Mouse (Mus musculus) left cerebral cortex, postnatal 36 days (tissue): ENCODE results near the gene Map1s. TPM values are rescaled to one million over a fixed set of nuclear protein-coding genes. Genes with fewer than 3 reads are reported as not detected.
A peak's percentile ranks its signal among the peaks of the same experiment; 100 is the strongest.

ENCODE experiments used
- DNase-seq, 2 experiments: peaks; one replicate each; pipeline ENCODE4 v3.0.0; 2021 to 2022; ENCODE audit warnings: low spot score in 2 of 2, mixed read lengths in 1 of 2
- intact Hi-C: fragments of 180-260 bp; cut with DNase I; formaldehyde crosslinking; loops from one replicate; pipeline ENCODE4 v1.15.1; 2025
- microRNA-seq: library from miRNA; unstranded; fragments of <30 nt; microRNA quantifications from one replicate; pipeline ENCODE4 v1.2.0, GENCODE M21; 2022
- total RNA-seq, 2 experiments: library from RNA; stranded (reverse); gene quantifications; 2 replicates each; pipeline ENCODE4 v1.2.3; 2021

Map1s gene
- total RNA-seq, 2 experiments from 2014 or later: 78.7 to 82.1 TPM

DNA sequence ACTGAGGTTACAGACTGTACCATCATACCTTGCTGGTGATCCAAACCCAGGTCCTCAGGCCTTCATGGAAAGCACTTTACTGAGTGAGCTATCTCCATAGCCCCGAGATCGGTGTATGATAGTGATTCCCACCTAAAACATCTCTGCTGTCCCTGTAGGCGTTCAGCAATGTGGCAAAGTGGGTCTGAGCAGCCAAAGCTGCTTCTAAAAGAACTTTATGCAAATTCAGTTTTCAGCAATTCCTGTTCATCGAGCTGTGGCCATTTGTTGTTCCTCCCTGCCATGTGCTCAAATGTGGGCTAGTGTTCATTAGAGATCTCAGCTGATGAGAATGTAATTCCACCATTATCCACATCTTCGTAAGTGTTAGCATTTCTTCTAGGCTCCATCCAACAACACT lies 20.7 kb downstream of the Map1s start:
- intact Hi-C loops: no loop called here
- DNase-seq: no peak

GRCm38 (mm10) chr8:70928096-70928495 lies 22.4 kb downstream of the Map1s start:
- intact Hi-C loops: no loop called here
- no peak for DNase-seq

DNA sequence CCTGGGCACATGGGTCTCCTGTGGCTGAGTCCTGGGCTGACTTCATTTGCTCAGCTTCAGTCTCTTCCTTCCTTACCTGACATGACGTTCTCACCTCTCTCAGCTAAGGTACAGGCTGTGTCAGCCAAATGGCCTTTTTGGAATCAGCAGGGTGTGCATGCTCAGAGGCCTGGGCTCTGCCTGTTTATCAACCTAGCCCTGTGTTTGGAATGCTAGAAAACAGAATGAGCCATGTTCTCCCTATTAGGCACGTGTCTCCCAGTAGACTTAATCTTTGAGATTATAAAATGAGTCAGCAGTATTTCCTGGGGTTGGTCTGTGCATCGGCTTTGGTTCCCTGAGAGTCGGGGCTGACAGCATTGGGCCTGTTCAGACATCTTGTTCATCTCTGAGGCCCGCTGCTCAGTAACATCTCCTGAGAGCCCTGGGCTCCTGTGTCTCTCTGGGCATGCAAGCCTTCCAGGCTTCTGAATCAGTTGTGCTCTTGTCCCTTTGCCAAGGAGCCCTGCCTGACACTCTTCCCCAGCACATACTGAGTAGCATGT lies 23.1 kb downstream of the Map1s start:
- DNase-seq: no peak
- intact Hi-C loops: no loop called here

- no peak for DNase-seq
- intact Hi-C loops: no loop called here
These were observed 26.0 kb downstream of the Map1s start for GRCm38 (mm10) chr8:70931731-70932130.

GRCm38 (mm10) chr8:70933036-70933435 lies 27.3 kb downstream of the Map1s start:
- intact Hi-C loops: no loop called here
- DNase-seq: no peak

- intact Hi-C loops: no loop called here
- DNase-seq: no peak
These were observed 29.1 kb downstream of the Map1s start for GRCm38 (mm10) chr8:70934786-70935185.

- intact Hi-C loops: no loop called here
- DNase-seq: no peak
These were observed 31.5 kb downstream of the Map1s start for GRCm38 (mm10) chr8:70937200-70937599.

- intact Hi-C loops: no loop called here
- no peak for DNase-seq
These were observed 35.7 kb downstream of the Map1s start for GRCm38 (mm10) chr8:70941478-70941877.

- DNase-seq: no peak
- intact Hi-C loops: no loop called here
These were observed 37.5 kb downstream of the Map1s start for GRCm38 (mm10) chr8:70943187-70943586.

GRCm38 (mm10) chr8:70949847-70950246 lies 44.1 kb downstream of the Map1s start:
- intact Hi-C loops: no loop called here
- no peak for DNase-seq

DNA sequence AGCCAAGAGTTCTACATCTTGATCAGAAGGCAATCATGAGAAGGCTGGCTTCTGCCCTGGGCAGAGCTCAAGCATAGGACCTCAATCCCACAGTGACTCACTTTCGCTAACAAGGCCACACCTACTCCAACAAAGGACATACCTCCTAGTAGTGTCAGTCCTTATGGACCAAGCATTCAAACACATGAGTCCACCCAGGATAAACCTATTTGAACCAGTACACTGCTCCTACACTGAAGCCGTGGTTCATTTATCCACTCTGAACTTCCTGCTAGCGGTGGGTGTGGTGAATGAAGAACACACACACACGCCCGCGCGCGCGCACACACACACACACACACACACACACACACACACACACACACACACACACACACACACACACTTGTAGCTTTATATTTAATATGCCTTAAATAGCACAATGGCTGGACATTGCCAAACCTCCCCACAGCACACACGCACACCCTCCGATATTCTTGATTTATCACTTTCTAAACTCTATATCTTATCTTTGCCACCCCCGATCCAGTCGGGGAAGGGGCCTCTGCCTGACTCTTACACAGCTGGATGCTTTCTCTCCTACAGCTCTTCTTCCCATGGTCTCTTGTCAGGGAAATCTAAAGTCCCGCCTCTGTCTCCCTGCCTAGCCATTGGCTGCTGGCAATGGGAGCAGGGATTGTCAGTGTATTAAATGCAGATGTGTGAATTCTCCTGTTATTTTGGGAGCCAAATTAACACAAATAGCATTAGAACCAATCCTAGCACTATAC lies 55.2 kb downstream of the Map1s start:
- DNase-seq: no peak
- intact Hi-C loops: no loop called here

DNA sequence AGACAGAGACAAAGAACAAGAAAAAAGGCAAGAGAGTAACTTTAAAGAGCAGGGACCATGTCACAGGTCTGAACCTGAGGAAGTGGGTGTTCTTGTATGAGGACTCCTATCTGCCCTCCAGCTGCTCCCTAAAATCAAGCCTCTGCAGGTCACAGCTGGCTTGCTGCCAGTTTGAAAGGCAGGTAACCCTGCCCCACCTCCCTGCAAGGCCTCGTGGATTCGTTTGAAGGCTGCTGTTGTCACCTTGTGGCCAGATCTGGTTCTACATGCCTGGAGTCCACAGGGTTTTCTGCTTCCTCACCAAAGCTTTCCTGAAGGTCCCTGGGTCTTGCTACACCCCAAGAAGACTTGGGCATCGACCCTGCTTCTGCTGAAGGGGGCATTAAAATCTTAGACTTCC lies 58.4 kb downstream of the Map1s start:
- DNase-seq: peak in 1 of 2 experiments; percentile 5
- intact Hi-C loops: no loop called here

GRCm38 (mm10) chr8:70964861-70965260 lies 59.1 kb downstream of the Map1s start:
- intact Hi-C loops: no loop called here
- DNase-seq: no peak

Small RNAs within 50 kb of the gene (microRNA-seq; reads per million reads assigned to microRNA genes)
- gene Mir1969 (9.1 reads per million, percentile 28 among the genes with 10 or more reads in this experiment), gene Mir7067 (1.0 reads per million)

Other genes starting within 250 kb of the Map1s start
- 10 to 100 TPM; 11.6 to 17.2 TPM for gene Pgpep1, start 245.5 kb upstream of the Map1s start, total RNA-seq
- 10 to 100 TPM; 59.1 to 69.8 TPM for gene Lsm4, start 232.7 kb upstream of the Map1s start, total RNA-seq
- gene Jund, start 207.0 kb upstream of the Map1s start, total RNA-seq: 100 to 1,000 TPM; 219 to 272 TPM
- gene Iqcn, start 202.5 kb upstream of the Map1s start, total RNA-seq: under 1 TPM; 0.10 to 0.34 TPM
- not detected for gene Gm3336, start 187.4 kb upstream of the Map1s start, total RNA-seq
- 1 to 10 TPM in 1 of 2 experiments, under 1 TPM in 1; 0.89 to 2.0 TPM for gene Pde4c, start 182.2 kb upstream of the Map1s start, total RNA-seq
- 100 to 1,000 TPM; 824 to 964 TPM for gene Rab3a, start 151.3 kb upstream of the Map1s start, total RNA-seq
- 10 to 100 TPM; 33.9 to 41.5 TPM for gene Mpv17l2, start 145.0 kb upstream of the Map1s start, total RNA-seq
- 100 to 1,000 TPM; 152 to 164 TPM for gene Pik3r2, start 129.2 kb upstream of the Map1s start, total RNA-seq
- 100 to 1,000 TPM; 312 to 338 TPM for gene Mast3, start 100.9 kb upstream of the Map1s start, total RNA-seq
- gene Il12rb1, start 97.5 kb upstream of the Map1s start, total RNA-seq: 1 to 10 TPM in 1 of 2 experiments, under 1 TPM in 1; 0.86 to 1.1 TPM
- gene Arrdc2, start 66.2 kb upstream of the Map1s start, total RNA-seq: 10 to 100 TPM; 16.9 to 20.2 TPM
- 10 to 100 TPM; 18.3 to 27.0 TPM for gene Kcnn1, start 42.7 kb upstream of the Map1s start, total RNA-seq
- gene Ccdc124, start 32.0 kb upstream of the Map1s start, total RNA-seq: 100 to 1,000 TPM in 1 of 2 experiments, 10 to 100 TPM in 1; 88.6 to 108 TPM
- gene Slc5a5, start 13.2 kb upstream of the Map1s start, total RNA-seq: 10 to 100 TPM in 1 of 2 experiments, 1 to 10 TPM in 1; 8.9 to 12.1 TPM
- gene Rpl18a, start 8.5 kb upstream of the Map1s start, total RNA-seq: 100 to 1,000 TPM; 558 to 677 TPM